Mouse (Mus musculus): ENCODE measurements at regions not wholly inside any gene's neighbourhood (a gene's known extent, or its start where the extent isn't known, plus 50 kb on each side); places are given as distances from the start of the nearest gene placed in this dataset.

GRCm38 (mm10) chr11:19073265-19073664 lies 54.5 kb upstream of the Meis1 start:
- TF ChIP-seq CTCF (conservative IDR thresholded peaks at IDR 0.05; ENCODE audit: low read length) (no peak), NANOG (IDR thresholded peaks at IDR 0.05; ENCODE audit: borderline replicate concordance, low read length) (no peak), POU5F1 (IDR thresholded peaks at IDR 0.05; ENCODE audit: borderline replicate concordance, low read length) (no peak)

Measured in E14TG2a.4 (cell line).